Mouse (Mus musculus) liver, adult 2 months (tissue): Measurements from ENCODE around the gene Tsnax.
A peak's percentile ranks its signal among the peaks of the same experiment; 100 is the strongest.

Source experiments
- CTCF ChIP-seq: fragments of 200-500 bp; IDR thresholded peaks from 2 replicates; pipeline ENCODE4 v1.5.1; 2011; ENCODE audit warnings: low read depth, low read length, control low read depth
- POLR2A ChIP-seq: fragments of 200-500 bp; IDR thresholded peaks from 2 replicates; pipeline ENCODE4 v1.6.1; 2011; ENCODE audit warnings: low read length, control low read depth; ENCODE audit not compliant: insufficient read depth; ENCODE audit errors: extremely low read depth

GRCm38 (mm10) chr8:125066913-125067595 lies 54.3 kb downstream of the Tsnax start:
- TF ChIP-seq POLR2A (no peak), CTCF (peak; percentile 44)
